Mouse (Mus musculus) brain, embryonic 18.5 days (tissue): ENCODE data around the gene Tbxa2r.

Experiments used
- DNase-seq: peaks from one replicate; pipeline ENCODE4 v3.0.0-alpha.2; 2012; ENCODE audit warnings: low read depth, low spot score

Tbxa2r gene

DNA sequence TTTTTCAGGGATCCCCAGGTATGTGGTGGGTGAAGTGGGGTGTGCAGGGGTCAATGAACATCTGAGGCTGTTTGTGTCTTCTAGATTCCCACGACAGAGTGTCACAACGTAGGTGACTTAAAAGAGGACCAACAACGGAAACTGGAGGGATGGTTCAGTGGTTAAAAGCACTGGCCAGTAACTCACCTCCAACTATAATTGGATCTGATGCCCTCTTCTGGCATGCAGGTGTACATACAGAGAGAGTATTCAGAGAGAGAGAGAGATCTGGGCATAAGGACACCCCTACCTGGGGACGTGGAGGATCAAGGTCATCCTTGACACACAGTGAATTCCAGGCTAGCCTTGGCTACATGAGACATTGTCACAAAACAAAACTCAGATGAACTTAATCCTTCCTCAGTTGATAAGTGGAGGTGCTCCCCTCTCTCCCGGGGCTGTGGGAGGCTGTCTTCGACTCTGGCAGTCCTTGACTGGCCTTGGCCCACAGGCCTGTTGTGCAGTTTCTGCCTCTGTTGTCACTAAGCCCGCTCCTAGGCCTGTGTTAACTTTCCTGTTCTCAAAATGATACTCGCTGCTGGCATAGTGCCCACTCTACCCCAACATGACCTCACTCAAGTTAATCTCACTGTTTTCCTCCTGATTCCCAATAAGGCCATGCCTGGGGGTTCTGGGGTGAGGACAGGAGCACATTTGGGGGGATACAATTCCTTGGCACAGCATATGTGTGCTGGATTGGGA lies 16.1 kb downstream of the Tbxa2r start:
- DNase-seq, result no peak

DNA sequence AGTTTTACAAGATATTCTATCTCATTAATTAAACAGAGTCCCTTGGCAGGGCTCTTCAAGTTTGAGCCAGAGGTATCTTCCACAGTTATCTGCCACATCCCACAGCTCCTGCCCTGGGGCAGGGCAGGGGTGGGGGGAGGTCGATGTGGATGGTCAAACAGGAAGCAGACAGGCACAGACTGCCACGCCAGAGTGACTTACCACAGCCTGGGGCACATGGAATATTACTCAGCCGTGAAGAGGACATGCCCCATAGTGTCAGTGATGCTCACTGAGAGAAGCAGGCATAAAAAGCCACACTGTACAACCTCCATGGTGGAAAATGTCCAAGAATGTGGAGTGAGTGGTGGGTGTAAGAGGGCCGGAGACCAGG lies 16.6 kb downstream of the Tbxa2r start:
- DNase-seq, result no peak

- DNase-seq, result peak; percentile 22
These were observed 18.0 kb downstream of the Tbxa2r start for GRCm38 (mm10) chr10:81346453-81347067.

DNA sequence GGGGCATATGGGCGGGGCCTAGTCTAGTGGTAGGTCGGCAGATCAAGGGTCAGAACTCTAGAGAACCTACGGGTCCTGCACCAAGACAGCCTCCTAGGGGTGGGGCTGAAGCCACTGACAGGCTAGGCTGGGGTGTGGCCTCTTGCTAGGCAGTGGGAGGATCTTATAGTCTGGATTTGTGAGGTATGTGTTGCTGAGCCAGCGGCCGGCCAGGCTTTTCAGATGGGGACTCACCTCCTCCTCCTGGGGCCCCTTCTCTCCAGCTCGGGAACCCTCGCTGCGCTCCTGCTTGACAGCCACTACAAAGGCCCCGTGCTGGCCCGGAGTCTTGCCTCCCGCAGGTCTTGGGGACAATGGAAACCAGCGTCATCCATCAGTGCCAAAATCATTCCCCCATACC lies 20.6 kb downstream of the Tbxa2r start:
- no peak for DNase-seq

DNA sequence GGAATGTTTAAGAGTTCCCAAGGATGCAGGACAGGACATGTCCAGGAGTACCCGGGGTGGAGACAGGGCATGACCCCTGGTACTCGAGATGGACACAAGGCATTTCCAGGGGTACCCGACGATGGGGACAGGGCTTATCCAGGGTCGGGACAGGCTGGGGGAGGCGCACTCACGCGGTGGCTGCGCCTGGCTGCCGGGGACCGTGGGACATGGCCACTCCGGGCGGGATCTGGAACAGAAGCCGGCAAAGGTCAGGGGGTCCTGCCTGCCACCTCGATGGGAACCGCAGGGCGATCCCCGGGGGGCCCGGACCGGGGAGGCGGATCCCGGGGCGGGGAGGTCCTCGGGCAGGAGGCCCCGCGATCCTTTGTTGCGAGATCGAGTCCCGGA lies 21.4 kb downstream of the Tbxa2r start:
- no peak for DNase-seq

DNA sequence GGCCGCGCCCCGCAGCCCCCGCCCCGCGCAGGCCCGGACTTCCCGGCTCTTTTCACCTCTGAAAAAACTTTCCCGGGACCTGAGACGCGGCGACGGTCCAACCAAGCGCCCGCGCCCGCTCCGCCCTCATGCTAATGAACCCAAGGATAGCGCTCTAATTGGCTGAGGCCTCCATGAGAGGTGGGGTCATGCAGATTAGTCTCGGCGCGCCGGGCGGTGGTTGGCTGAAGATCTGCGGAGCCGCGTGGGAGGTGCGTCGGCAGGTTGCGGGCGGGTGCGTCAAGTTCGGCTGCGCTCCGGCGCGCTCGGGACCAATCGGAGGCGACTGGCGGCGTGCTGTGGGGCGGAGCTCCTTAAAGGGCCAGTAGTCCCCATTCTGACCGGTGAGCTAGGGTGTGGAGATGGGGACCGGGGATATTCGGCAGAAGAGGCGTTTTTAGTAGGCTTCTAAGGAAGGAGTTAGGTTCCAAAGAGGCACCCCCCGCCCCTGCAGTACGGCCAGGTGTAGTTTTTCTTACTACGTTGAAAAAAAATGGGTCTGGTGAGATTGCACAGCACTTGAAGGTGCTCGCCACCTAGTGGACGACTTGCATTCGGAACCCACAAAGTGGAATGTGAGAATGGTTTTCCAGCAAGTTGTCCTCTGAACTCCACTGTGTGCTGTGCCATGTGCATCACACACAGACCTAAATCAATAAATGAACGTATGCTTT lies 22.0 kb downstream of the Tbxa2r start, which contains the start of gene Hmg20b:
Hmg20b (minus strand) TSS at position 130 of the 713 bp plus-strand sequence.
- DNase-seq, result peak; percentile 99

DNA sequence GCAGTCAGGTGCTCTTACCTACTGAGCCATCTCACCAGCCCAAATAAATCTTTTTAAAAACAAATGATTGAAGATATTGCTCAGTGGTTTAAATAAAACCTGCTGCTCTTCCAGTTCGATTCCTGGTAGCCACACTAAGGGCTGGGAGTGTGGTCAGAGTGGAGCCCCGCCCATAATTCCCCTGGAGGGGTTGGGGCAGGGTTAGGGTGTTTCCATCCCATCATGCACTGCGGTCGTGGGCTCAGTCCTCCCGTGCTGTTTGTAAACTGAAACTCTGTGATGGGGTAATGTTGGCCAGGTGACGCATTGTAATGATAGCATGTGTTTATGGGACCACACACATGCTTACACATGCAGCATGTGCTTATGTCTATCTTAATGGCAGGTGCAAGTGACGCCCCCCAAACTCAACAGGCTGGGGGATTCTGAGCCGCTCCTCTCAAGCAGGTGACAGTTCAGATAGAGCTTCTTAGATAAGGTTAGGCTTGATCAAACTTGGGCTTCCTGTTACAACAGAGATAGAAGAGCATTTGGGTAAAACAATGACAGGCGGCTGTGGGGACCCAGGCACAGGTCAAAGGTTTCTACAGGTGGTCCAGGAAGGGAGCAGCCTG lies 23.3 kb downstream of the Tbxa2r start:
- no peak for DNase-seq

DNA sequence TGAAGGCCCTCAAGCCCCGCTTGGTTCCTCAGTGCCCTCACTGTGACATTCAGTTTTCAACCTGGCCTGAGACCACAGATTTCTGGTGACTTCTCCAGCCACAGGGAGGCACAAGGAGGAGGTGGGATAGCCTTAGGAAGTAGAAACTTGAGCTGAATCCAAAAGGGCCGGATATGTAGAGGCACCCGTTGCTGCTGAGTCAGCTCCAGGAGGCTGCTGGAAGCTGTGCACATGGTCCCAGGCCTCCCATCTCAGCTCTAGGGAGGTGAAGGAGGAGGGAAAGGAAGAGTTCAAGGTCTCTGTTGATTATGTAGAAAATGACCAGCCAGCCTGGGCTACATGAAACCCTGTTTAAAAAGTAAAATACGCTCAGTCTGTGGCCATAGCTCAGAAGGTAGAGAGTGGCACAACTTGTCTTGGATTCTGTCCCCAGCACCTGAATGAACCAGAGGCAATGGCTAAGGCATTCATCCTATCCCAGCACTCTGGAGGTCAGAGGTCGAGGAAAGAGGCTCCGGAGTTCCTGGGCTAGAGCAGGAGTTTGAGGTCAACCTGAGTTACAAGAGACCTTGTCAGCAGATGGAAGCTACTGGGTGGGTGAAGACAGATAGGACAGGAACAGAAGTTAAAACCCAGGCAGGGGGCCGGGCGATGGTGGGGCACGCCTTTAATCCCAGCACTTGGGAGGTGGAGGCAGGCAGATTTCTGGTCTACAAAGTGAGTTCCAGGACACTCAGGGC lies 26.4 kb downstream of the Tbxa2r start:
- no peak for DNase-seq

DNA sequence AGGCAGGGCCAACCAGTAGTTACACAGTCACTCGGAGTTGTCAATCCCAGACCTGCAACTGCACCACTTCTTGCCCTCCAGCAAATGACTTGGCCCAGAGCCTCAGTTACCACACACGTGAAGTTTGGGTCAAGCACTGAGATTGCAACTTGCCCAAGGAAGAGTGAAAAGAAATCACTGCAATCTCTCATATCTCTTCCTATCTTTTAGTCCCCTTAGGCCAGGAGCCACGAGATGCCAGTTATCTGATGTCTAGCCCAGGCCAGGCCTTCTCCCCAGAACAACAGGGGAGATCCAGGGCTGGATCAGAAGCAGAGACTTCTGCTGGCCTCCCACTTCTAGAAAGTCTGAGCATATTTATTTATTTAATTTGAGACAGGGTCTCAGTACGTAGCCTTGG lies 27.0 kb downstream of the Tbxa2r start:
- DNase-seq, result no peak

DNA sequence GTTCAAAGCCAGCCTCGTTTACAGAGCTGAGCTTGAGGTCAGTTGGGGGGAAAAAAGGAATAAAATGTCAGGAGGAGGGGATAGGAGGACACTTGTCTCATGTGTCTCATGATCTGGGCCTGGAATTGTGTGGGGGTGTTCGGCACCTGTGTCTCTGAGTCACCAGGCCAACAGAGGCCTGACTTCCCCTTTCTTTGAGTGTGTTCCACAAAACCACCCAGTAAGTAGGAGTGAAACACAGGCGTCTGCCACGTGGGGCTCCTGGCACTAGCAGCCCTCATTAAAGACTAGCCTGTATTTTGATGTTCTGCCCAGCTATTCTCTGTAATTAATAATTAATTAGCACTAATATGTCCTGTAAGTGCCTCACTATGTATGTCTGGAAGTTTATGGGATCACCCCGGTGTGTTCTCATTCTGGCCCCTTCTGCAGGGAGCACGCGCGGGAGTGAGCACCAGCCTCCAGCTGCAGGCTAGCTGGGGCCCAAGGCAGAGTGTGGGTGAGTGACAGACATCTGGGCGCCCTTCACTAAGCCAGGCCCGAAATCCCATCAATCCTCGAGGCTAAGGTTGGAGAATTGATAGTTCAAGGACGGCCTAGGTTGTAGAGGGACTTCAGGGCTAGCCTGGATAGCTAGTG lies 27.9 kb downstream of the Tbxa2r start:
- DNase-seq, result no peak

GRCm38 (mm10) chr10:81356991-81357844 lies 28.7 kb downstream of the Tbxa2r start, which contains the start of gene Mfsd12:
Gene Mfsd12 (plus strand): TSS chr10:81357491.
- peak; percentile 79 for DNase-seq

GRCm38 (mm10) chr10:81358209-81358608 lies 29.7 kb downstream of the Tbxa2r start:
- no peak for DNase-seq

- no peak for DNase-seq
These were observed 30.3 kb downstream of the Tbxa2r start for GRCm38 (mm10) chr10:81358841-81359240.

DNA sequence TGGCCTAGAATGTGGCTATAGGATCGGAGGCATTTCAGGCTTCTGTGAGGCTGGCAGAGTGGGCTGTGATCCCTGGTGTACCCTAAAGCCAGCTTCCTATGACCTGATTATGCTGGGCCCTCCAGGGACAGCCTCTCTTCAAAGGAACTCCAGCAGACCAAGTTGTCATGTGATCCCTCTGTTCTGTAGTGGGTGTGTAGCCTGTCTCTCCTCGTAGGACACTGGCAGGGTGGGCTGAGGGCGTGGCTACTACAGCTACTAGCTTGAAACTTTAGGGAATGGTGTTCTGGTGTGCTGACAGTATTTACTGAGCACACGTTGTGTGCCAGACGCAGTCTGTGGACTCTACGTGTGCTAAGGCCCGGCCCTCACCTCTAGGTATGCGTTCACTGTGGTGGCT lies 32.2 kb downstream of the Tbxa2r start:
- no peak for DNase-seq

DNA sequence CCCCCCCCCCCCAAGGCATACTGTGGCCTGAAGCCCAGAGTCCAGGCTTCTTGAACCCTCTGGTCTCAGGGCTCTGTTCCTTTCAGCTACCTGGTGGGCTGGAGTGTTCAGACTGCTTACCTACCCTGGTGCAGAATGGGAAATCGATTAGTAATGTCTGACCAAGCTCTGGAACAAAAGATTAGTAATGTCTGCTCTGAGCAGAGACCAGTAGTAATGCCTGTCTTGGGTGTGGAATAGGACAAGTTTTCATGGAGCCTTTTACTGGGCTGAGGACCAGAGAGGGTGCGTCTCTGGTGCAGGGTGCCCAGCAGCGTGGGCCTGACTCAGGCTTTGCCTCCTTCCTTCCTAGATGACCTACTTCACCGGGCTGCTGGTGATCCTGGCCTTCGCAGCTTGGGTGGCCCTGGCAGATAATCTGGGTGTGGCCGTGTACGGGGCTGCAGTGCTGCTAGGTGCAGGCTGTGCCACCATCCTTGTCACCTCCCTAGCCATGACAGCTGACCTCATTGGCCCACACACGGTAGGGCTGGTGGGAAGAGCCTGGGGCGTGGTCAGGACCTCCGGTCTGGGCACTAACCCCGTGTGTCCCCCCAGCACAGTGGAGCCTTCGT lies 33.9 kb downstream of the Tbxa2r start:
- DNase-seq, result no peak

GRCm38 (mm10) chr10:81363436-81364346 lies 35.2 kb downstream of the Tbxa2r start:
- no peak for DNase-seq

GRCm38 (mm10) chr10:81364666-81365065 lies 36.1 kb downstream of the Tbxa2r start:
- no peak for DNase-seq

DNA sequence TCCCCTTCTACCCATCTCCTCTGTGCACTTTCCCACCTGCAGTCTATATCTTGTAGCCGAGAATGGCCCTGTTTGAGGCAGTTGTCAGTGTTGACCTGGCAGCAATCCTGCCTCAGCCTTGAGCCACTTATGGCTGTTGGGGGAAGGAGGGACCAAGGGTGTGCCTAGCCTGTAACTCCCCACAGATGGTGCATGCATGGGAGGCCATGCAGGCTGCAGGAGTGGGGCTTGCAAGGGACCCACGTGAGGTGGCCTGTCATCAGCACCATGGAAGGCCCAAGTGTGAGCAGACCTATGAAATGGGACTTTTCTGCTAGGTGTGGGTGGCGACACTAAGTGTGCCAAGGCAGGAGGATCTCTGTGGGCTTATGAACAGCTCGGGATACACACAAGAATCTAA lies 36.5 kb downstream of the Tbxa2r start:
- DNase-seq, result no peak
